Mouse (Mus musculus): ENCODE results near the gene Tcn2. TPM values are rescaled to one million over a fixed set of nuclear protein-coding genes. Genes with fewer than 3 reads are reported as not detected.
"Not testable (repeated sequence)": the region's sequence is repeated elsewhere in the genome, so short reads cannot be mapped to it uniquely, and the experiment has no call there.

The Tcn2 gene
- 48.4 and 63.5 TPM in 2 replicates for polyA plus RNA-seq (2012; ENCODE audit: insufficient read depth, insufficient read length, missing spikeins)

DNA sequence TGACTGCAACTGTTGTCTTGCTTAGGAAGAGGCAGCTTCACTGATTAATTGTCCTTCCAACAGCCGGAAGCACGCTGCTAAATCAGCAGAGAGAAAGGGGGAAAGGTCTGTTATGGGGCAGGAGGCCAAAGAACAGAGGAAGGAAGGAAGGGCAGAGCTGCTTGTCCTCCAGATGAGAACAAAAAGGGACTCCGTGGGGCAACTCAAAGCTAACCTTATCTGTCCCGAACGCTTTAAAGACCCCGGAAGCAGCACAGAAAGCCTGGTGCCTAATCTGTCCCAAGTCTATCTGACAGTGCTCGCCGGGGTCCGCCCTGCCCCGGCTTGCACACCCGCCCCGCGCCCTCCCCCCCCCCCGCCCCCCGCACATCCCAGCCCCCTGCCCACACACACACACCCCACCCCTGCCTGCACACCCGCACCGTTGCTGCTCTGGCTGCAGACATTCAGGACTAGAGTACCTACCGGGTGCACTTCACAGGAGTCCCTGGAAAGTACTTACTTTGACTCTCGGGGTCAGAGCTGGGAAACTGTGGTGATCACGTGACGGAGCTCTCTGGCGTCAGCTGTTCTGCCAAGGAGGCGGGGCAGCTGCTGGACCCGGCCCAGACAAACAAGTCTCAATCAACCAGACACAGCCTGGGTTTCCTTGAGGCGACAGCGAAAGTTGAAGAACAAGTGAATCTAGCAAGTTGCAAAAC lies at the start of gene Tcn2:
Gene Tcn2 (minus strand): TSS at position 649 of the 701 bp plus-strand sequence.
- Histone ChIP-seq H3K4me1 (ENCODE audit: control insufficient read depth, insufficient read depth, insufficient read length, low read length) (peaks cover 3% of the 10 kb centered on the region; the same call in 1 of the 2 replicates), H3K4me3 (ENCODE audit: insufficient read depth, low read depth, low read length) (peak within 1 kb of the TSS; percentile 51), H3K27ac (replicated peaks; ENCODE audit: low read depth, low read length) (no peak within 1 kb of the TSS; the same call in 1 of the 2 replicates)

DNA sequence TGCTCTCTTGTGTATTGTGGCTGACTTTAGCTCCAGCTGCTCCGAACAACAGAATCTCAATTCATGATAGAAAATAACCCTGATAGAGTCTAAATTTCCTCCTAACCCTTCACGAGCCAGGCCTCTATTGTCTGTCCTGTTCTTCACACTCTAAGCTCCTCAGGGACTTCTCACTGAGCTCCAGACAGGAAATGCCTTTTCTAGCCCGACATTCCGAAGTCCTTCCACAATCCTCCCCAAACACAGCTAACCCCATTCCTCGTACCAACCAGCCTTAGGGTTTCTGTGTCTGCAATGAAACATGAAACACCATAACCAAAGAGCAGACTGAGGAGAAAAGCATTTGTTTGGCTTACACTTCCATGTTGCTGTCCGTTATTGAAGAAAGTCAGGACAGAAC lies 49.6 kb upstream of the Tcn2 start:
- H3K4me1 ChIP-seq (ENCODE audit: control insufficient read depth, insufficient read depth, insufficient read length, low read length) = peaks cover 5% of the 10 kb centered on the region; the same call in 1 of the 2 replicates
- H3K4me3 ChIP-seq (ENCODE audit: insufficient read depth, low read depth, low read length) = no peak overlapping the region
- peak overlapping the region; percentile 16; the same call in 1 of the 2 replicates for H3K27ac ChIP-seq (replicated peaks; ENCODE audit: low read depth, low read length)

DNA sequence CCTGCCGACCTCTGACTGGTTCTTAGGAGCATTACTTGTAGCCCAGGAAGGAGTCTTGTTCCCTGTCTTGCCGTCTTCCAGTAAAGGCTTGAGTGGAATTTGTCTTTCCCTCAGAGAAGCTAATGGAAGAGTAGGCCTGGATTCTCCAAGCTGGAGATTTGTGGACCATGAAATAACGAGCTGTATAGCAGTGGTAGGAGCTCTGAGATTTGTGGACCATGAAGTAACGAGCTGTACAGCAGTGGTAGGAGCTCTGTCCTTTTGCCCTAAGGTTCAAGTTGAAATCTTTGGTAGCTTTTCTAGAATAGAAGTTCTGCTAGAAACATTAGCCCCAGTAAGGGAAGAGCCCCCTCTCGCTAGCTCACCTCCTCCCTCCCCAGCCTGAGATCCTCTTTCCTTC lies 46.5 kb upstream of the Tcn2 start:
- H3K4me3 ChIP-seq (ENCODE audit: insufficient read depth, low read depth, low read length) = no peak overlapping the region
- peaks cover 5% of the 10 kb centered on the region; the same call in 1 of the 2 replicates for H3K4me1 ChIP-seq (ENCODE audit: control insufficient read depth, insufficient read depth, insufficient read length, low read length)
- H3K27ac ChIP-seq (replicated peaks; ENCODE audit: low read depth, low read length) = no peak overlapping the region

DNA sequence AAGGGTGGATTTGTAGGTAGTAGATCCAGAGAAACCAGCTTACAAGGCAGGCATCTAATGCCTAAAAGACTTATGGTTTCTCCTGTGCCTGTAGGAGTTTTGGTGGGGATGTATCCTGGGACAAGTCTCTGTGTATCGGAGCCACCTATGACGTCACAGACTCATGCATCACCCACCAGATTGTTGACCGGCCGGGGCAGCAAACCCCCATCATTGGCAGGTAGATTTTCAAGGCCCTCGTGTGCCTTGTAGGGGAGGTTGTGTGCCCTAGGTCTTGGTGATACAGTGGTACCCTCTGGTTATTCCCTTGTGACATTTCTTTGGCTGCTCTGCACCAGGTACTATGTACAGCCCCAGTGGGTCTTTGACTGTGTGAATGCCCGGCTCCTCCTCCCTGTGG lies 44.7 kb upstream of the Tcn2 start, which contains the start of gene 4930556J24Rik:
Gene 4930556J24Rik (minus strand): TSS at position 101 of the 400 bp plus-strand sequence.
- Histone ChIP-seq H3K4me3 (ENCODE audit: insufficient read depth, low read depth, low read length) (no peak within 1 kb of the TSS), H3K4me1 (ENCODE audit: control insufficient read depth, insufficient read depth, insufficient read length, low read length) (peaks cover 5% of the 10 kb centered on the region; the same call in 1 of the 2 replicates), H3K27ac (replicated peaks; ENCODE audit: low read depth, low read length) (no peak within 1 kb of the TSS)

DNA sequence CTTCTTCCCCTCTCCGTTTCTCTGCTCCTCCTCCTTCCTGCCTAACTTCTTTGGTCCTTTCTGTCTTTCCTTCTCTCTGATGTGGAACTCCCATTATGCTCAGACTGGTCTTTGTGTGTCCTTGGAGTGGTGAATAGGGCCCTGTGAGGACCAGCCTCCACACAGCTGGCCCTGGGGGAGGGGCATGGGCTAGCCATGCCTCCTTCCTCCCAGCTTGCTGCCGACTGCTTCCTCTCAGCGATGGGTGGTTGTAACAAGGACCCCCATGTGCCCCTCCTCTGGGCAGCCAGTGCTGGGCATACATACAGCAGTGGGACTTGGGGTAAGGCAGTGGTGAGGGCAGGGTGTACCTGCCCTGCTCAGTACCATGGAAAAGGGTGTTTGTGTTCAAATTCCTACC lies 42.4 kb upstream of the Tcn2 start:
- H3K27ac ChIP-seq (replicated peaks; ENCODE audit: low read depth, low read length) = no peak overlapping the region
- H3K4me3 ChIP-seq (ENCODE audit: insufficient read depth, low read depth, low read length) = no peak overlapping the region
- no peaks in the 10 kb centered on the region for H3K4me1 ChIP-seq (ENCODE audit: control insufficient read depth, insufficient read depth, insufficient read length, low read length)

DNA sequence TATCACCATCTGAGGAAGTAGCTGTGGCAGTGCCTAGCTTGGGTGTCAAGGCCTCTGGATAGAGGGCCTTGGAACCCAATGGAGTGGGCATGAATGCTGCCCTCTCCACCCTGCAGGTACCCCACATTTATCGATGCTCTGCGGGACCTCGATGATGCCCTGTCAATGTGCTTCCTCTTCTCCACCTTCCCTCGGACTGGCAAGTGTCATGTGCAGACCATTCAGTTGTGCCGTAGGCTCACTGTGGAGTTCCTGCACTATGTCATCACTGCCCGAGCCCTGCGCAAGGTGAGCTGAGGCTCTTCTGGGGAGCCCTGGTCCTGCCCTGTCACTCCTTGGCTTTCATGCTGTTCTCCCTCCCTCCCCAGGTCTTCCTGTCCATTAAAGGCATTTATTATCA lies 41.1 kb upstream of the Tcn2 start:
- no peak overlapping the region for H3K4me3 ChIP-seq (ENCODE audit: insufficient read depth, low read depth, low read length)
- H3K4me1 ChIP-seq (ENCODE audit: control insufficient read depth, insufficient read depth, insufficient read length, low read length) = no peaks in the 10 kb centered on the region
- no peak overlapping the region for H3K27ac ChIP-seq (replicated peaks; ENCODE audit: low read depth, low read length)

DNA sequence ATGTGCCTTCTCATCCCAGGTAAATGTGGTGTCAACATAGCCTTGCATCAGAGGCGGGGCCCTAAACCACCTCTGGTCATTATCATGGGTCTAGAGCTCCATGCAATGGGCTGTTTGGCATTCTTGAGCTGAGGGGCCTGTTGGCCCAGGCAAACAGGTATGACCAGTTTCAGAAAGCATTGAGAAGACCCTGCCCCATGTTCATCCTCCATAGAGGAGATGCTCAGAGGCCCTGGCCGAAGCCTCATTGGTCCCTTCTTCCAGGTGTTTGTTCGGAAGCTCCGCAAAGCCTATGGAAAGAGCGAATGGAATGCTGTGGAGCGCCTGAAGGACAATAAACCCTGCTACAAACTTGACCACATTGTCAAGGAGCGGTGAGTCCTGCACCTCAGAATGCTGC lies 38.4 kb upstream of the Tcn2 start:
- Histone ChIP-seq H3K4me1 (ENCODE audit: control insufficient read depth, insufficient read depth, insufficient read length, low read length) (0 out of 2 replicates have a peak, but pooled peaks cover 2% of the 10 kb centered on the region), H3K27ac (replicated peaks; ENCODE audit: low read depth, low read length) (no peak overlapping the region), H3K4me3 (ENCODE audit: insufficient read depth, low read depth, low read length) (no peak overlapping the region)

DNA sequence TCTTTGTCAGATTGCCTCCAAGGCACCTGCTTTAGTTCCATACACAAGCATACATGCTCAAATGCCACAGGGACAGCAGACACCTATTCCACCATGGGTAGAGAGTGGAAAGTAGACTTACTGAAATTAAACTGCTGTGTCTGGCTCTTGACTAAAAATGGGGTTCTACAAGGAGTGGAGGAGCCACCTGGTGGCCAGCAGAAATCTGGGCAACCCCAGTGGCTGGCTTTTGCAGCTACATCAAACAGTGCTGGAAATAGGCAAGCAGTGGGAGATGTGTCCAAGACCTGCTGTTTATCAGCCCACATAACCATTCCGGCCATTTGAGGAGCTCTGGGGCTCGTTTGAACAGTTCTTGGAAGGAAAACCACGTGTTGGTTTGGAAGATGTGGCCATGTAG lies 37.9 kb upstream of the Tcn2 start:
- Histone ChIP-seq H3K4me1 (ENCODE audit: control insufficient read depth, insufficient read depth, insufficient read length, low read length) (peaks cover 4% of the 10 kb centered on the region; the same call in 1 of the 2 replicates), H3K27ac (replicated peaks; ENCODE audit: low read depth, low read length) (no peak overlapping the region), H3K4me3 (ENCODE audit: insufficient read depth, low read depth, low read length) (no peak overlapping the region)

DNA sequence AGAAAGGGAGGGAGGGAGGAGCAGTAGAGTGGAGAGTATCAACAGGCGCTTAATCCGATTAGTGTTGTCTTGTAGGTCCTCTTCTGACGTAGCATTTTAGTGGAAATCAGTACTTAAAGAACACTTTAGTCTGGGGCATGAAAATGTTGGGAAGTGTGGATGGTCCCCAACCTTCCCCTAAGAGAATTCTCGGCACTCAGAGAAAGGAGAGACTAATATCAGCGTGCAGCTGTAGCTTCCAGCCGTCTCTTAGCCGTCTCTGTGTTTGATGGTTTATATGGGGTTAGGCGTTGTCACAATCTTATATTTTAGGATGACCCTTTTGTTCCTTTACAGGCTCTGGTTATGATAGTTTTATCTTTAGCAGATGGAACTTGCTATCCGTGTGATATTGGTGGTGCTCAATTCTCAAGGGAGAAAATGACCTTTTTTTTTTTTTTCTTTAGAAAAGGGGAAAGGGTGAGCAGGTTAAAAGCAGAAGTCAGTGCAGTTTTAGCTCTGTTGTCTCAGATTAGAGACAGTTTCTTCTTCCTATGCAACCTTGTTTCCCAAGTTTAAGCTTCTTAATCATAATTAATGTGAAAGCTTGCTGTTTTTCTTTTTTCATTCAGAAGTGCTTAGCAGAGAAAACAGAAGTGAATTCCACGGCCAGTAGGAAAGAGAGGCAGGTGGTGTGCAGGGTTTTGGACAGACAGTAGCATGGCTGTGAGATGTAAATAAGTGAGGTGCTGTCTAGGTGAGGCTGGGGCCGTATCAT lies 32.6 kb upstream of the Tcn2 start:
- Histone ChIP-seq H3K4me3 (ENCODE audit: insufficient read depth, low read depth, low read length) (peak overlapping the region; percentile 84), H3K4me1 (ENCODE audit: control insufficient read depth, insufficient read depth, insufficient read length, low read length) (peaks cover 7% of the 10 kb centered on the region; the same call in 1 of the 2 replicates), H3K27ac (replicated peaks; ENCODE audit: low read depth, low read length) (no peak overlapping the region)

DNA sequence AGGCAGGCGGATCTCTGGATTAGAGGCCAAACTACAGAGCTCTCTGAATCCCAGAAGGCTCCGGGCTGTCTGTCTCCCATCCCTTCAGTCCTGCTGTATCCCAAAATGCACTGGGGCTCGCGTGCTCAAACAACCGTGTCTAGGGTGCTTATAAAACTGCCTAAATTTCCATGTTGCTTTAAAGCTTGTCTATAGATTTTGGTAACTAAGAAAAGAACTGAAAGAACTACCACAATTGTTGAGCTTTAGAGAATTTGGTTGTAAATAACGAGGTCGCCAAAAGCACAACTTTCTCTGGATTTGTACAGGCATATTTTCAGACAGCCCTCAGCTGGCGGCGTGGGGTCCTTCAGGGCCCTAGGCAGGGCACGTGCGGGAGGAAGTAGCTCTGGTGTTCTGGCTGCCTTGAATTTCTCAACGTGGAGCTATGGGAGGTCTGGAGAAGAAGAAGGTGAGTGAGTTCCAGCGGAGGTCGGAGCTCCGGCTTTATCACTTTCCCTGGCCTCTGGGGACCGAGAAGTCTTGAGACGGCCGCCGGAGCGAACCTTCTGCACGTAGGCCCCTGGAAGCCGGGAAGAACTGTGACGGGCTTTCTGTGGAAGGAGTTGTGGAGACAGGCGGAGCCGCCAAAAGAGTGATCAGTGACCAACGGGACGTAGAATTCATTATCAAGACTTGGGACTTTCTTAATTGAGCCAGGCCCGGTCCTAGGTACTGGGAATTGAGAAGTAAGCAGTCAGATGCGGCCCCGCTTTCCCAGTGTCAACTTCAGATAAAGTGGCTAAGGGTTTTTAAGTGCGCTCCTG lies 31.9 kb upstream of the Tcn2 start, which contains the start of gene Pes1:
Gene Pes1 (plus strand): TSS at position 366 of the 806 bp plus-strand sequence.
- Histone ChIP-seq H3K4me3 (ENCODE audit: insufficient read depth, low read depth, low read length) (peak within 1 kb of the TSS; percentile 84), H3K4me1 (ENCODE audit: control insufficient read depth, insufficient read depth, insufficient read length, low read length) (peaks cover 7% of the 10 kb centered on the region; the same call in 1 of the 2 replicates), H3K27ac (replicated peaks; ENCODE audit: low read depth, low read length) (peak within 1 kb of the TSS; percentile 85)

DNA sequence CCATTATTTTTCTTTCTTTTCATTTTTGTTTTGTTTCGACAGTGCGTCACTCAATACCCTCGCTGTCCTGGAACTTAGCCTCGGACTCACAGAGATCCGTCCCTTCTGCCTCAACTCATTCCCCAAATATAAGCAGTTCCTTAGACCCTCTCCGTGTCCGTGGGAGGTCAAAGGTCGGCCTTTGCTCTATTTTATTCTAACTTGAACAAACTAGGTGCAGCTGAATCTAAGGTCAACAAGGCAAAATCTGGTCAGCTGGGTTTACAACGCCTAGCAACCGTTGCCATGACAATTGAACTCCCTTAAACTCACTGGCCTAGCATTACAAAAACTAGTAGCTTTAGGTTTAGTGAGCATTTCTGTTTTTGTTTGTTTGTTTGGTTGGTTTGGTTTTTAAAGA lies 31.2 kb upstream of the Tcn2 start:
- Histone ChIP-seq H3K27ac (replicated peaks; ENCODE audit: low read depth, low read length) (peak overlapping the region; percentile 54), H3K4me3 (ENCODE audit: insufficient read depth, low read depth, low read length) (peak overlapping the region; percentile 51), H3K4me1 (ENCODE audit: control insufficient read depth, insufficient read depth, insufficient read length, low read length) (peaks cover 7% of the 10 kb centered on the region; the same call in 1 of the 2 replicates)

DNA sequence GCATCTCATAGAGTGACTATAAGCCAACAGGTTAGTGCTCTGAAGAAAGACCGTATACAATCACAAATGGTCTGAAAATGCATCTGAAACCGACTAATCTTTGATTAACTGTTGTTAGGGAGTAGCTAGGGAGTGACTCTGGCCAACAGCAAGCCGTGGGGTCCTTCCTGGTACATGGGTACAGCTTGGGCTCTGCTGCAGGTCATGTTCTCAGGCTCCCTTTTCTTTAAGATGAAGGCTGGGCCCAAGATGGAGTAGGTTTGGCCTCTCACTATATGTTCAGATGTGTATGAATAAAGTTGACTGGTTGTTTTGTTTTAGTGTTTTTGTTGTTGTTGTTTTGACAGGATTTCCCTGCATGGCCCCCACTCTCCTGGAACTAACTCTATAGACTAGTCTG lies 29.8 kb upstream of the Tcn2 start:
- H3K27ac ChIP-seq (replicated peaks; ENCODE audit: low read depth, low read length) = no peak overlapping the region
- peaks cover 7% of the 10 kb centered on the region; the same call in 1 of the 2 replicates for H3K4me1 ChIP-seq (ENCODE audit: control insufficient read depth, insufficient read depth, insufficient read length, low read length)
- no peak overlapping the region for H3K4me3 ChIP-seq (ENCODE audit: insufficient read depth, low read depth, low read length)

DNA sequence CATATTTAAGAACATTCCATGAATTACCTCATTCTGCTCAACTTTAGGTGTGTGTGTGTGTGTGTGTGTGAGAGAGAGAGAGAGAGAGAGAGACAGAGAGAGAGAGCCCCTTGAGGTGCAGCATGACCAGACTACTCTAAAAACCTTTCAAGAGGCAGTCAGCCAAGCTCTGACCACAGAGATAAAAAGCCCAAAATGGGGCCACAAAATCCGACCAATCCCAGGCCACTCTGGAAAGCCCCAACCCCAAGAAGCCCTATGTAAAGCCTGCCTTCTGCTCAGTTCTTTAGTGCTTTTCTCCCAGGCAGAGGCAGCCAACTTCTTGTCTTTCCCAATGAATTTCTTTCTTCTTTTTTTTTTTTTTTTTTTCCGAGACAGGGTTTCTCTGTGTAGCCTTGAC lies 28.9 kb upstream of the Tcn2 start:
- Histone ChIP-seq H3K4me1 (ENCODE audit: control insufficient read depth, insufficient read depth, insufficient read length, low read length) (peaks cover 5% of the 10 kb centered on the region; the same call in 1 of the 2 replicates), H3K4me3 (ENCODE audit: insufficient read depth, low read depth, low read length) (no peak overlapping the region), H3K27ac (replicated peaks; ENCODE audit: low read depth, low read length) (no peak overlapping the region)

DNA sequence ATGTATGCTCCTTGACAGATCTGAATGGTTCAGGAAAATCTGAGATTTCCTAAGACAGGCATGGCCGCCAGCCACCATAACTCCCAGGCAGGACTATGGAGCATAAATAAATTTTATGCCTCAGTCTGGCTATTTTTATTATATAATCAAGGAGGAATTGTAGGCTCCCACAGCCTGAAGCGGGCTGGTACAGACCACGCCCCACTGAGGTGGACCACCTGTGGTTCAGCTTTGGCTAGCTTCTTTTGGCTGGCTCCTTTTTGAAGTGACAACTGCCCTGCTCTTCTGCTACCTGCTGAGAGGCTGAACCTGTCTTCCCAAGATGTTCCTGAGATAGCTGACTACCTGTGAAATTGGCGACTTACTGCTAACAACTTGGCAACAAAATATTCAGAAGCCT lies 23.4 kb upstream of the Tcn2 start:
- H3K4me1 ChIP-seq (ENCODE audit: control insufficient read depth, insufficient read depth, insufficient read length, low read length); H3K27ac ChIP-seq (replicated peaks; ENCODE audit: low read depth, low read length); H3K4me3 ChIP-seq (ENCODE audit: insufficient read depth, low read depth, low read length): not testable (repeated sequence)

DNA sequence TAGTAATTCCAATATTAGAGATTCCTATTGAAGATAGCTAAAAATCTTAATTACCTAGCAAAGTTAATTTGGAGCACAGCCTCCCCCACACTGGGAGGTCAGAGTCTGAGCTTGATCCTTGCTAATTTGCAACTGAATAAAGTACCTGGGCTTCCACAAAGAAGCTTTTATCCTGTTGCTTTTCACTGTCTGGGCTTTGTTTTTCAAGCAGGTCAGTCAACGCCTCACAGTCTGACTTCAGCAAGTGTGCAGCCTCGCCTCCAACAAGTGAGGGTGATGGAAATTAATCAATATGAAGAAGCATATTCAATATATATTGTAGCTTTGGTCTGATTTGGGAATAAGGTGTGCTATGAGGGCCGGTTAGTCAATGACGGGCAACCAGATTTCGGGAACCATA lies 22.9 kb upstream of the Tcn2 start:
- not testable (repeated sequence) for H3K4me3 ChIP-seq (ENCODE audit: insufficient read depth, low read depth, low read length)

More for the DNA sequence above, 22.9 kb upstream of the Tcn2 start:
- not testable (repeated sequence) for H3K27ac ChIP-seq (replicated peaks; ENCODE audit: low read depth, low read length); H3K4me1 ChIP-seq (ENCODE audit: control insufficient read depth, insufficient read depth, insufficient read length, low read length)

Data from brown adipose tissue, adult 24 weeks (tissue).